In genomic region chr7:99962536-99963236, GRCm38 (mm10) we compare ENCODE assay signal across 12 mouse cellular contexts. TPM values are rescaled to one million over a fixed set of nuclear protein-coding genes. Genes with fewer than 3 reads are reported as not detected.
DNase-seq lines count a peak whose midpoint lies in the region; ATAC-seq and TF ChIP-seq lines count a peak whose summit lies in the region.
"Had no signal": no experiment of that assay in that cellular context is flagged by ENCODE, and none has a peak within 500 bp of the region (broad histone marks: within the 10 kb centered on the region; RNA-seq: fewer than 3 reads in every experiment).

No protein-coding gene starts in this region.

- H3K36me3 ChIP-seq in hindbrain, embryonic 15.5 days = no peaks in the 10 kb centered on the region
- no peaks in the 10 kb centered on the region for H3K36me3 ChIP-seq in hindbrain, embryonic 11.5 days (ENCODE audit: control insufficient read depth, insufficient read depth, low read length)
- peaks cover 0 to 24% of the 10 kb centered on the region in 2 experiments; a peak in 2 of 4 replicates for H3K36me3 ChIP-seq in MEL (ENCODE audit: control insufficient read depth in 1 of 2, insufficient read depth in 2 of 2, low read length in 2 of 2)
- H3K36me3 ChIP-seq in heart, embryonic 13.5 days = no peaks in the 10 kb centered on the region
- H3K36me3 ChIP-seq: limb, embryonic 15.5 days had no signal

- DNase-seq in hindbrain, embryonic 11.5 days (ENCODE audit: low spot score) = no peak
- DNase-seq in MEL (ENCODE audit: low read depth, low spot score) = peak; percentile 82
- DNase-seq in lung, postnatal 25 days (ENCODE audit: low spot score) = peak; percentile 80
- no peak for DNase-seq in right cerebral cortex, adult 2 months (ENCODE audit: low spot score in 2 of 2)
- no peak for DNase-seq in embryo, embryonic 10.5 days (ENCODE audit: low spot score)
- DNase-seq: cerebellum, postnatal 36 days; right cerebral cortex, postnatal 4 days had no signal

- TF ChIP-seq CTCF in MEL (IDR thresholded peaks at IDR 0.05 in 2 of 3, conservative IDR thresholded peaks at IDR 0.05 in 1 of 3; ENCODE audit: control insufficient read depth in 1 of 3, insufficient read depth in 1 of 3, low read depth in 2 of 3, low read length in 3 of 3, poor library complexity in 1 of 3, severe bottlenecking in 1 of 3) = no peak

- H3K4me3 ChIP-seq in hindbrain, embryonic 15.5 days = no peak overlapping the region
- no peak overlapping the region for H3K4me3 ChIP-seq in hindbrain, embryonic 11.5 days (ENCODE audit: low read depth, low read length)
- H3K4me3 ChIP-seq in MEL (ENCODE audit: control insufficient read depth in 1 of 2, insufficient read depth in 1 of 2, low read depth in 2 of 2, low read length in 2 of 2) = no peak overlapping the region
- no peak overlapping the region for H3K4me3 ChIP-seq in heart, embryonic 13.5 days
- H3K4me3 ChIP-seq: limb, embryonic 15.5 days had no signal

- H3K4me2 ChIP-seq in hindbrain, embryonic 15.5 days = 0 out of 2 replicates have a peak overlapping the region, but pooled peaks have one; percentile 19
- no peak overlapping the region for H3K4me2 ChIP-seq in hindbrain, embryonic 11.5 days (replicated peaks; ENCODE audit: low read depth, low read length)
- H3K4me2 ChIP-seq in heart, embryonic 13.5 days = no peak overlapping the region
- H3K4me2 ChIP-seq: limb, embryonic 15.5 days had no signal

- H3K9ac ChIP-seq in hindbrain, embryonic 15.5 days = no peak overlapping the region
- no peak overlapping the region for H3K9ac ChIP-seq in hindbrain, embryonic 11.5 days (ENCODE audit: low read depth, low read length)
- H3K9ac ChIP-seq in MEL (ENCODE audit: control insufficient read depth, low read depth, low read length, poor library complexity, severe bottlenecking) = no peak overlapping the region
- no peak overlapping the region for H3K9ac ChIP-seq in heart, embryonic 13.5 days
- H3K9ac ChIP-seq: limb, embryonic 15.5 days had no signal

- H3K79me2 ChIP-seq in MEL (ENCODE audit: control insufficient read depth, insufficient read depth, low read length, poor library complexity) = peaks cover 1% of the 10 kb centered on the region; the same call in 1 of the 2 replicates

- no peak overlapping the region for H3K27ac ChIP-seq in hindbrain, embryonic 15.5 days (replicated peaks)
- no peak overlapping the region for H3K27ac ChIP-seq in hindbrain, embryonic 11.5 days (ENCODE audit: low read depth, low read length)
- H3K27ac ChIP-seq in MEL (ENCODE audit: control insufficient read depth, low read depth, low read length) = peak overlapping the region; percentile 59; the same call in 1 of the 2 replicates
- H3K27ac ChIP-seq in heart, embryonic 13.5 days (replicated peaks) = peak overlapping the region; percentile 16; the same call in 1 of the 2 replicates
- H3K27ac ChIP-seq: limb, embryonic 15.5 days had no signal

- no peaks in the 10 kb centered on the region for H3K27me3 ChIP-seq in hindbrain, embryonic 15.5 days
- no peaks in the 10 kb centered on the region for H3K27me3 ChIP-seq in hindbrain, embryonic 11.5 days (ENCODE audit: control insufficient read depth, insufficient read depth, low read length)
- H3K27me3 ChIP-seq in MEL (ENCODE audit: control insufficient read depth in 1 of 2, insufficient read depth in 2 of 2, low read length in 2 of 2) = no peaks in the 10 kb centered on the region
- no peaks in the 10 kb centered on the region for H3K27me3 ChIP-seq in heart, embryonic 13.5 days (replicated peaks)
- H3K27me3 ChIP-seq: limb, embryonic 15.5 days had no signal

- WGBS in hindbrain, embryonic 15.5 days = 59% methylated on average over 8 of the region's 8 CpGs
- 61% methylated on average over 8 of the region's 8 CpGs for WGBS in hindbrain, embryonic 11.5 days
- WGBS in heart, embryonic 13.5 days = 57% methylated on average over 8 of the region's 8 CpGs

- no peak for ATAC-seq in hindbrain, embryonic 15.5 days (ENCODE audit: low FRiP score, low read depth)
- no peak for ATAC-seq in hindbrain, embryonic 11.5 days (ENCODE audit: low FRiP score)
- ATAC-seq in heart, embryonic 13.5 days (ENCODE audit: extremely low read depth, insufficient number of reproducible peaks, low FRiP score, low TSS enrichment) = no peak
- ATAC-seq in CD4-positive, CD25-positive, alpha-beta regulatory T cell, adult 4 months = no peak

- peak; percentile 58 to 71 for TF ChIP-seq EP300 in MEL (IDR thresholded peaks at IDR 0.05; ENCODE audit: low read depth in 1 of 2, low read length in 2 of 2)

- TF ChIP-seq RAD21 in MEL (IDR thresholded peaks at IDR 0.05; ENCODE audit: low read depth, low read length) = no peak

- TF ChIP-seq POLR2A in MEL (IDR thresholded peaks at IDR 0.05; ENCODE audit: control insufficient read depth in 1 of 2, insufficient read depth in 1 of 2, low read depth in 1 of 2, low read length in 2 of 2, poor library complexity in 1 of 2) = no peak

- peaks cover 44% of the 10 kb centered on the region for H3K4me1 ChIP-seq in hindbrain, embryonic 15.5 days (replicated peaks)
- H3K4me1 ChIP-seq in hindbrain, embryonic 11.5 days (replicated peaks; ENCODE audit: control insufficient read depth, insufficient read depth, low read length) = peaks cover 14% of the 10 kb centered on the region
- peaks cover 9 to 15% of the 10 kb centered on the region in 2 experiments for H3K4me1 ChIP-seq in MEL (ENCODE audit: control insufficient read depth in 1 of 2, insufficient read depth in 2 of 2, low read length in 2 of 2)
- peaks cover 58% of the 10 kb centered on the region for H3K4me1 ChIP-seq in heart, embryonic 13.5 days

- H3K9me3 ChIP-seq in hindbrain, embryonic 15.5 days = no peaks in the 10 kb centered on the region
- no peaks in the 10 kb centered on the region for H3K9me3 ChIP-seq in hindbrain, embryonic 11.5 days (ENCODE audit: control insufficient read depth, low read length)
- H3K9me3 ChIP-seq in MEL (replicated peaks; ENCODE audit: insufficient read depth, low read length) = no peaks in the 10 kb centered on the region
- no peaks in the 10 kb centered on the region for H3K9me3 ChIP-seq in heart, embryonic 13.5 days
- H3K9me3 ChIP-seq: G1E; limb, embryonic 15.5 days had no signal

TF ChIP-seq in MEL, 35 proteins besides CTCF, POLR2A, EP300 and RAD21:
- no peak for TF ChIP-seq ZKSCAN1 (IDR thresholded peaks at IDR 0.05; ENCODE audit: low read depth, low read length)
- TF ChIP-seq SIN3A (IDR thresholded peaks at IDR 0.05; ENCODE audit: low read length) = no peak
- peak; percentile 77 for TF ChIP-seq RCOR1 (IDR thresholded peaks at IDR 0.05; ENCODE audit: low read depth, low read length)
- no peak for TF ChIP-seq MAZ (IDR thresholded peaks at IDR 0.05; ENCODE audit: low read depth, low read length)
- TF ChIP-seq ELF1 (IDR thresholded peaks at IDR 0.05; ENCODE audit: low read depth, low read length) = 0 out of 2 replicates have a peak, but pooled peaks have one; percentile 45
- TF ChIP-seq E2F4 (IDR thresholded peaks at IDR 0.05; ENCODE audit: borderline replicate concordance, low read depth, low read length) = no peak
- no peak for TF ChIP-seq MEF2A (IDR thresholded peaks at IDR 0.05; ENCODE audit: extremely low read depth, insufficient replicate concordance, low read depth, low read length, poor library complexity, severe bottlenecking)
- TF ChIP-seq SMC3 (IDR thresholded peaks at IDR 0.05; ENCODE audit: low read depth, low read length) = no peak
- TF ChIP-seq ETS1 (IDR thresholded peaks at IDR 0.05; ENCODE audit: low read depth, low read length) = 0 out of 2 replicates have a peak, but pooled peaks have one; percentile 21
- TF ChIP-seq JUND (IDR thresholded peaks at IDR 0.05; ENCODE audit: low read depth, low read length) = no peak
- no peak for TF ChIP-seq HCFC1 (IDR thresholded peaks at IDR 0.05; ENCODE audit: low read depth, low read length)
- no peak for TF ChIP-seq NELFE (IDR thresholded peaks at IDR 0.05; ENCODE audit: low read depth, low read length)
- TF ChIP-seq KAT2A (conservative IDR thresholded peaks at IDR 0.05; ENCODE audit: low read depth, low read length) = no peak
- TF ChIP-seq USF1 (IDR thresholded peaks at IDR 0.05; ENCODE audit: low read depth, low read length) = no peak
- 0 out of 2 replicates have a peak, but pooled peaks have one; percentile 59 for TF ChIP-seq GATA1 (IDR thresholded peaks at IDR 0.05; ENCODE audit: low read depth, low read length)
- peak; percentile 85 for TF ChIP-seq ZNF384 (IDR thresholded peaks at IDR 0.05; ENCODE audit: low read depth, low read length)
- no peak for TF ChIP-seq POLR2AphosphoS2 (IDR thresholded peaks at IDR 0.05; ENCODE audit: low read length)
- TF ChIP-seq POLR2AphosphoS5 (IDR thresholded peaks at IDR 0.05; ENCODE audit: borderline replicate concordance, low read depth, low read length) = no peak
- no peak for TF ChIP-seq MAFK (IDR thresholded peaks at IDR 0.05; ENCODE audit: borderline replicate concordance, low read depth, low read length)
- no peak for TF ChIP-seq BHLHE40 (IDR thresholded peaks at IDR 0.05; ENCODE audit: borderline replicate concordance, low read depth, low read length)

RNA-seq across cellular contexts. Expression of gene Rnf169, which starts 17.6 kb away (rescaled TPM):
- polyA plus RNA-seq in hindbrain, embryonic 15.5 days (2015; fragmentation: Nextera tagmentation; extraction: Ambion mirVana) = 4.6 and 4.9 TPM in 2 replicates
- polyA plus RNA-seq in hindbrain, embryonic 11.5 days (2014; fragmentation: Nextera tagmentation; extraction: Ambion mirVana) = 6.9 and 8.4 TPM in 2 replicates
- total RNA-seq in MEL (2012; rRNA removed) = 5.9 and 6.2 TPM in 2 replicates
- 1 to 10 TPM in 1 of 2 experiments, not detected in 1; 7.2 TPM for polyA plus RNA-seq in MEL (2012; ENCODE audit: insufficient read depth in 1 of 2, insufficient read length in 2 of 2, low read depth in 1 of 2, low replicate concordance in 2 of 2, missing spikeins in 1 of 2)
- 2.7 and 2.8 TPM in 2 replicates for polyA plus RNA-seq in heart, embryonic 13.5 days (2015; fragmentation: Nextera tagmentation; extraction: Ambion mirVana)
- polyA plus RNA-seq in CD4-positive, CD25-positive, alpha-beta regulatory T cell, adult 4 months (2017; shearing (Covaris generic)) = 1 to 10 TPM; 6.2 to 9.5 TPM

RNA-seq across cellular contexts. Expression of gene Chrdl2, which starts 43.3 kb away (rescaled TPM):
- 0.71 and 1.3 TPM in 2 replicates for polyA plus RNA-seq in hindbrain, embryonic 15.5 days (2015; fragmentation: Nextera tagmentation; extraction: Ambion mirVana)
- 0.32 TPM in 1 of 2 replicates, not detected in the other for polyA plus RNA-seq in hindbrain, embryonic 11.5 days (2014; fragmentation: Nextera tagmentation; extraction: Ambion mirVana)
- total RNA-seq in MEL (2012; rRNA removed) = not detected in 2 replicates
- under 1 TPM in 1 of 2 experiments, not detected in 1; 0.08 TPM for polyA plus RNA-seq in MEL (2012; ENCODE audit: insufficient read depth in 1 of 2, insufficient read length in 2 of 2, low read depth in 1 of 2, low replicate concordance in 2 of 2, missing spikeins in 1 of 2)
- 0.48 and 0.49 TPM in 2 replicates for polyA plus RNA-seq in heart, embryonic 13.5 days (2015; fragmentation: Nextera tagmentation; extraction: Ambion mirVana)
- polyA plus RNA-seq in CD4-positive, CD25-positive, alpha-beta regulatory T cell, adult 4 months (2017; shearing (Covaris generic)) = not detected
- polyA plus RNA-seq: G1E had no signal

Comparison
In these comparisons a context has a peak if more than half of its experiments do, and no peak if none do; other contexts are left out.
1. H3K27ac ChIP-seq: peak in MEL (single experiment) and heart, embryonic 13.5 days (single experiment); none in hindbrain, embryonic 15.5 days (single experiment) and hindbrain, embryonic 11.5 days (single experiment).
2. DNase-seq: peak in MEL (single experiment) and lung, postnatal 25 days (single experiment); none in hindbrain, embryonic 11.5 days (single experiment), right cerebral cortex, adult 2 months (0 of 2) and embryo, embryonic 10.5 days (single experiment).